Mouse (Mus musculus): ENCODE results near the gene Adam34.

- TF ChIP-seq CTCF (IDR thresholded peaks at IDR 0.05; ENCODE audit: low read depth) = no peak
- no peak for TF ChIP-seq EP300 (IDR thresholded peaks at IDR 0.05; ENCODE audit: low read depth)
Observed at GRCm38 (mm10) chr8:43616046-43616445, 93.8 kb downstream of the Adam34 start.
